Mouse (Mus musculus) forebrain, embryonic 14.5 days (tissue): ENCODE results near the gene Zbtb7b. TPM values are rescaled to one million over a fixed set of nuclear protein-coding genes. Genes with fewer than 3 reads are reported as not detected.
A peak's percentile ranks its signal among the peaks of the same experiment; 100 is the strongest.

Experiments used
- ATAC-seq: fragments of 200-750 bp; cut with Nextera tagmentation; 2 replicates; pipeline ENCODE4 v1.8.0; 2017; ENCODE audit warnings: mild to moderate bottlenecking, moderate library complexity
- DNase-seq: peaks from one replicate; pipeline ENCODE4 v3.0.0-alpha.2; 2015; ENCODE audit warnings: low spot score
- H3K27ac ChIP-seq: fragments of 300-500 bp; sonication (generic); 2 replicates; pipeline ENCODE4 v1.5.1; 2014; ENCODE audit warnings: low read depth, mild to moderate bottlenecking, control low read depth, low read length, moderate library complexity
- H3K27me3 ChIP-seq: fragments of 300-500 bp; sonication (generic); replicated peaks from 2 replicates; pipeline ENCODE4 v1.6.1; 2014; ENCODE audit warnings: low read length, control low read depth, mixed read lengths; ENCODE audit not compliant: control insufficient read depth, insufficient read depth
- H3K36me3 ChIP-seq: fragments of 300-500 bp; sonication (generic); 2 replicates; pipeline ENCODE4 v1.6.1; 2014; ENCODE audit warnings: low read length, control low read depth; ENCODE audit not compliant: control insufficient read depth, insufficient read depth
- H3K4me1 ChIP-seq: fragments of 300-500 bp; sonication (generic); 2 replicates; pipeline ENCODE4 v1.6.1; 2014; ENCODE audit warnings: antibody characterized with exemption, low read length, control low read depth; ENCODE audit not compliant: control insufficient read depth, insufficient read depth
- H3K4me2 ChIP-seq: fragments of 300-500 bp; sonication (generic); 2 replicates; pipeline ENCODE4 v1.6.1; 2014; ENCODE audit warnings: mild to moderate bottlenecking, control low read depth, low read length
- H3K4me3 ChIP-seq: fragments of 300-500 bp; sonication (generic); 2 replicates; pipeline ENCODE4 v1.5.1; 2014; ENCODE audit warnings: low read depth, low read length, control low read depth
- H3K9ac ChIP-seq: fragments of 300-500 bp; sonication (generic); 2 replicates; pipeline ENCODE4 v1.6.1; 2014; ENCODE audit warnings: mild to moderate bottlenecking, low read length, control low read depth, moderate library complexity
- H3K9me3 ChIP-seq: fragments of 300-500 bp; sonication (generic); replicated peaks from 2 replicates; pipeline ENCODE4 v1.6.1; 2016; ENCODE audit warnings: low read length, control low read depth, mixed read lengths; ENCODE audit not compliant: control insufficient read depth
- WGBS: fragments of 180-500 bp; shearing (Covaris S2); extraction: QIAGEN DNeasy Blood & Tissue Kit; methylation state at CpG from one replicate; pipeline ENCODE4 v1.1.7; 2014; 5-methylcytosine and 5-hydroxymethylcytosine counted together
- polyA plus RNA-seq: library from polyadenylated mRNA; unstranded; fragments of >200 nt; fragmentation: Nextera tagmentation; extraction: Ambion mirVana; gene quantifications from 2 replicates; pipeline ENCODE4 v1.2.1, GENCODE M21; 2014

The Zbtb7b gene
- polyA plus RNA-seq, 1 experiment from 2014 or later = 0.28 TPM

DNA sequence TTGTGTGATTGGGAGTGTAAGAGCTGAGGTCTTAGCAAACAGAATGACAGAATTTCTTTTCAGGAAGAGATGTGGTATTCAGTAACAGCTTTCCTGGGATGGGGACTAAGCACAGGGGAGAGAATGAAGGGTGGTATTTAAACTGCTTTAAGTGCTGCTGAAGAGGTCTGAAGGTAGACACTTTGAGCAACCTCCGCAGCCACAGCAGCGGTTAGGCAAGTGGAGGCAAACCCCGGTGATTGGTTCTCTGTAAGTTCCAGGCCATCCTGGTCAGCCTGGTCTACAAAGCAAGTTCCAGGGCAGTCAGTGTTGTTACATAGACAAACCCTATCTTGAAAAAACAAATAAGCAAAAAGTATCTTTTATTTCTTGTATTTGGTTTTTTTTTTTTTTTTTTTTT, 25.4 kb upstream of the Zbtb7b start:
- ATAC-seq = no peak
- Histone ChIP-seq H3K9me3 (no peaks in the 10 kb centered on the region), H3K36me3 (peaks cover 12% of the 10 kb centered on the region), H3K9ac (peak overlapping the region; percentile 66; the same call in 1 of the 2 replicates), H3K27me3 (no peaks in the 10 kb centered on the region), H3K4me1 (peaks cover 20% of the 10 kb centered on the region), H3K4me2 (peak overlapping the region; percentile 81), H3K4me3 (peak overlapping the region; percentile 48), H3K27ac (0 out of 2 replicates have a peak overlapping the region, but pooled peaks have one; percentile 33)
- 39% methylated on average over 3 of the region's 3 CpGs for WGBS
- no peak for DNase-seq

DNA sequence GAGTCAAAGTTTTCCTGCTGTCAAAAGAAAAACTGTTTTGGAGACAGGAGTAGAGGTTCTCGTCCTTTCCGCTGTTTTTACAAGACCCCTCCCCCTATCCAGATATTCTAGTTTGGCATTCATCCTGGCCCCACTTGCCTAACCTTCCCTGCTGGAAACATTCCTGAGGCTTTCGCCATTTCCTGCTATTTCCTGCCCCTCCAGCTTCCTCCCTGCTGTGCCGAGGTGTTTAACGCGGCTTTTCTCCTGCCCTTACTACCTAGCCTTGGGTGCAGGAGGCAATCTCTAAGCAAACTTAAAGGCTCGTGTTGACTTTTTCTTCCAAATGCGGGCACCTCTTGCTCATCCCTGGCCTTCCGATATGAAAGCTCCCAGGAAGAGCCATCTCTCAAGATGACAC, 25.0 kb upstream of the Zbtb7b start:
- H3K9ac ChIP-seq = peak overlapping the region; percentile 66
- H3K9me3 ChIP-seq = no peaks in the 10 kb centered on the region
- 0 out of 2 replicates have a peak overlapping the region, but pooled peaks have one; percentile 33 for H3K27ac ChIP-seq
- H3K4me3 ChIP-seq = peak overlapping the region; percentile 48
- H3K4me2 ChIP-seq = peak overlapping the region; percentile 81
- DNase-seq (peak; percentile 39), ATAC-seq (no peak)
- 4% methylated on average over 9 of the region's 9 CpGs for WGBS
- H3K4me1 ChIP-seq = peaks cover 20% of the 10 kb centered on the region
- peaks cover 15% of the 10 kb centered on the region for H3K36me3 ChIP-seq
- H3K27me3 ChIP-seq = no peaks in the 10 kb centered on the region

GRCm38 (mm10) chr3:89418861-89419250, 24.3 kb upstream of the Zbtb7b start:
- peak; percentile 13 for ATAC-seq
- Histone ChIP-seq H3K4me1 (peaks cover 20% of the 10 kb centered on the region), H3K27ac (peak overlapping the region; percentile 67)

DNA sequence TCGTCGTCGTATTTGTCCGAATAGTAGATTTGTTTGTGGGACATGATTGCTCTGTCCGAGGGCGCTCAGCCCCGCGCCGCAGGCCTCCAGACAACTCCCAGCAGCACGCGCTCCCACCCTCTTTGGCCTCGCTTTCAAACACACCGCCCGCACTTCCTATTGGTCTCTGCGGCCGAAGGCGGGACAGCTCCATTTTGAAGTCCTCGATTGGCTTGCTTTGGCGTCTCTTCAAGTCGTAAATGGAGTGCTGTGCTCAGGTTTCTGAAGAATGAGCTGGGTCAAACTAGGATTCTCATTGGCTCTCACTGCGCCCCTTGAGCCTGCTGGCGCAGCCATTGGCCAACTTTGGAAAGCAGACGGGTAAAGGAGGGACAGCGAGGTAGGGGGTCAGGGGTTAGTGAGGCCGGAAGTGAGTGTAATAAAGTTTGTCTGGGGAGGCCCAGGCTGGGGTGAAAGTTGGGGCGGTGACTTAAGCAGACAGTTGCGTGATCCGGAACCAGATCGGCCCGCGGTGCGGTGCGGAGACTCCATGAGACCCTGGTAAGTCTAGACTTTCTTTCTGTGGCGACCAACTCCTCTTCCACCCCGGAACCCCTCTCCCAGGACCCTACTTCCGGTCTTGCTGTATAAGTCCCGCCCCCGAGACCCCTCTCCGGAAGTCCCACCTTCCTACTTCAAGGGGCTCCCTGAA, 23.7 kb upstream of the Zbtb7b start, which contains the start of the genes Cks1b and Shc1:
Gene Cks1b (minus strand): TSS at position 214 of the 691 bp plus-strand sequence.
Gene Shc1 (plus strand): TSS at position 274 of the 691 bp plus-strand sequence.
- Histone ChIP-seq H3K4me2 (peak within 1 kb of the TSS; percentile 81), H3K4me3 (peak within 1 kb of the TSS; percentile 48), H3K4me1 (peaks cover 20% of the 10 kb centered on the region), H3K27ac (peak within 1 kb of the TSS; percentile 67), H3K9me3 (no peaks in the 10 kb centered on the region), H3K27me3 (no peaks in the 10 kb centered on the region), H3K9ac (peak within 1 kb of the TSS; percentile 66), H3K36me3 (peaks cover 23% of the 10 kb centered on the region)
- peak; percentile 95 for ATAC-seq
- DNase-seq = peak; percentile 100
- under 1% methylated on average over 39 of the region's 39 CpGs for WGBS

More at GRCm38 (mm10) chr3:89418861-89419250, 24.3 kb upstream of the Zbtb7b start:
- peak overlapping the region; percentile 66 for H3K9ac ChIP-seq
- peaks cover 21% of the 10 kb centered on the region for H3K36me3 ChIP-seq
- peak overlapping the region; percentile 48 for H3K4me3 ChIP-seq
- no peak for DNase-seq
- WGBS = under 1% methylated on average over 16 of the region's 16 CpGs
- H3K4me2 ChIP-seq = peak overlapping the region; percentile 81
- H3K27me3 ChIP-seq = no peaks in the 10 kb centered on the region
- H3K9me3 ChIP-seq = no peaks in the 10 kb centered on the region

- H3K9me3 ChIP-seq = no peaks in the 10 kb centered on the region
- H3K27me3 ChIP-seq = no peaks in the 10 kb centered on the region
- ATAC-seq (peak; percentile 66), DNase-seq (peak; percentile 91)
- H3K4me2 ChIP-seq = peak overlapping the region; percentile 81
- H3K4me3 ChIP-seq = peak overlapping the region; percentile 48
- H3K36me3 ChIP-seq = peaks cover 23% of the 10 kb centered on the region
- H3K9ac ChIP-seq = peak overlapping the region; percentile 64
- H3K27ac ChIP-seq = peak overlapping the region; percentile 46
- 0% methylated on average over 20 of the region's 20 CpGs for WGBS
- peaks cover 20% of the 10 kb centered on the region for H3K4me1 ChIP-seq
Observed at GRCm38 (mm10) chr3:89417840-89418169, 23.2 kb upstream of the Zbtb7b start.

- H3K4me2 ChIP-seq = peak overlapping the region; percentile 81
- H3K27ac ChIP-seq = no peak overlapping the region
- no peaks in the 10 kb centered on the region for H3K27me3 ChIP-seq
- H3K9me3 ChIP-seq = no peaks in the 10 kb centered on the region
- peaks cover 20% of the 10 kb centered on the region for H3K4me1 ChIP-seq
- H3K4me3 ChIP-seq = peak overlapping the region; percentile 48
- WGBS = 30% methylated on average over 2 of the region's 2 CpGs
- DNase-seq (no peak), ATAC-seq (no peak)
- H3K36me3 ChIP-seq = peaks cover 23% of the 10 kb centered on the region
- peak overlapping the region; percentile 64 for H3K9ac ChIP-seq
Observed at GRCm38 (mm10) chr3:89417131-89417530, 22.6 kb upstream of the Zbtb7b start.

DNA sequence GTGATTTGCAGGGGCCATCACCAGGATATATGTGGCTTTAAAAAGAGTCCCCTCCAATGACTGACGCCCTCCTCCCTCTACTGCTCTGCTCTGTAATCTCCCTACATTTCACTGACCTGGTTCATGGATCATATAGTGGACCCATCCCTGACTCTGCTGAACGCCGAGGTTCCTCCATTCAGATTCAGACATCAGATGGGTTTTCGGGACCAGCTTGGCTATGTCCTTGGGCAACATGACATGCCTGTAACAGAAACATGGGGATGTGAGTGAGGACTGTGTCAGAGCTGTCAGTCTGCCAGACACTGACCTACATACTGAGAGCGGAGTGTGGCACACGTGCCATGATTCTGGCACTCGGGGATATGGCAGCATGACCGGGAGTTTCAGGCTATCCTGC, 21.6 kb upstream of the Zbtb7b start:
- no peak overlapping the region for H3K4me3 ChIP-seq
- 0 out of 2 replicates have a peak overlapping the region, but pooled peaks have one; percentile 81 for H3K4me2 ChIP-seq
- no peaks in the 10 kb centered on the region for H3K27me3 ChIP-seq
- no peak for DNase-seq
- peaks cover 15% of the 10 kb centered on the region for H3K4me1 ChIP-seq
- no peak overlapping the region for H3K9ac ChIP-seq
- no peak overlapping the region for H3K27ac ChIP-seq
- H3K36me3 ChIP-seq = peaks cover 23% of the 10 kb centered on the region
- H3K9me3 ChIP-seq = no peaks in the 10 kb centered on the region
- 95% methylated on average over 8 of the region's 8 CpGs for WGBS
- no peak for ATAC-seq

DNA sequence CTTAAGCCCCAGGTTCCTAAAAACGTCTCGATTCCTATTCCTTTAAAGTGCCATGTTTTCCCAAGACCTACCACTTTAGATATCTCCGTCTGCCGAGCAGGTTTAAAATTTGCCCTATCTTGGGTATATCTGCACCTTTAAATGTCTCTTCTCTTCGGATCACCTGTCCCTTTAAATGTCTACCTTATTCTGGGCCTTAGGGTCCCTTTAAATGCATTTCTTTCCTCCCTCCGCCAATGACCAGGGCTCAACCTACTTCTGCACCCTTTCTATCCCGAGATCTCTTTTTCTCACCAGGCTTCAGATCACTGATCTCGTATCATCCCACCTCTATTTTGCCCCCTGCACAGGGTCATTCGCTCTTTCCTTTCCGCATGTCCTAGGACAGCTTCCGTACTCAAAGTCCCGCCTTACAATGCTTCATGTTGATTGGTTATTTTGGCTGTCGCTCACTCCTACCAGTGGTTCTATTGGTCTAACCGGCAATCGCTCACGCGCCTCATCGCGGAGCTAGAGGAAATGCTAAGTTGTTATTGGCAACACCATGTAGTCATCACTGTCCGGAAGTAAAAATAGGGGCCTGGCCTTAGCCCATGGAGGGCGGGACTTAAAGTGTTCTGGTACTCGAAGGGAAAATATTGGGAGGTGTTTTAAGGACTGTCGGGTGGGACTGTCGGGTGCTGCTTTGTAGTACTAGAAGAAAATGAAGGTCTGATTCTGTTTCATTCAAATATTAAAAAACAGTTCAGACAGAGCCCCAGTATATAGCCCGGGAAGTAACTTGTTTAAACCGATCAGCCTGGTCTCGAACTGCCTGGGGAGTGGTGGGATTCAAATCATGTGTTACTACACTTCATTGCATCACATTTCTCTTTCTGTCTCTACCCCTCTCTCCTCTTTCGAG, 17.2 kb upstream of the Zbtb7b start, which contains the start of gene Flad1:
Gene Flad1 (minus strand): TSS at position 381 of the 904 bp plus-strand sequence.
- Histone ChIP-seq H3K4me1 (peaks cover 8% of the 10 kb centered on the region), H3K27me3 (no peaks in the 10 kb centered on the region), H3K27ac (no peak within 1 kb of the TSS), H3K9ac (peak within 1 kb of the TSS; percentile 54), H3K4me3 (peak within 1 kb of the TSS; percentile 39), H3K4me2 (peak within 1 kb of the TSS; percentile 62), H3K9me3 (no peaks in the 10 kb centered on the region), H3K36me3 (peaks cover 29% of the 10 kb centered on the region)
- WGBS = 8% methylated on average over 28 of the region's 28 CpGs
- DNase-seq (peak; percentile 99), ATAC-seq (peak; percentile 100)
